Mouse (Mus musculus) bone marrow, adult 2 months (tissue): Measurements from ENCODE around the gene Vmn2r90.

Source experiments
- CTCF ChIP-seq: fragments of 200-500 bp; IDR thresholded peaks from 2 replicates; pipeline ENCODE4 v1.5.1; 2011; ENCODE audit warnings: low read length, control low read depth; ENCODE audit not compliant: control insufficient read depth, insufficient read depth
- POLR2A ChIP-seq: fragments of 200-500 bp; IDR thresholded peaks from 2 replicates; pipeline ENCODE4 v1.6.1; 2011; ENCODE audit warnings: low read depth, mild to moderate bottlenecking, control low read depth, low read length, borderline replicate concordance; ENCODE audit not compliant: control insufficient read depth

DNA sequence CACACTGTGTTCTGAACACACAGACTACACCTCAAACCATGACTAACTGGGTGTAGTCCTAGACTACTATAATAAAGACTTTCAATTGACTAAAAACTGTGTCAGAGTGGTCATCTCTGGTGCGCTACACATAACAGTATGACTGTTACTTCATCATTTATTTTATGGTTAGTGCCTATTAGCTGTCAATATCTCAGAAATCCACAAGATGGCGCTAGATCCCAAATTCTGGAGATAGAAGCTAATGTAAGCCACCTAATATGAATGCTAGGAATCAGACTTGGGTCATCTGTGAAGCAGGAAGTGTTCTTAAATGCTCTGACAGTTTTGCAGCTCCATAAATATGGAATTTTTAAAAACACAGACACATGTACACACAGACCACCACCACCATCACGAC lies 62.9 kb downstream of the Vmn2r90 start:
- TF ChIP-seq CTCF, result peak; percentile 29; the same call in 1 of the 2 replicates
- no peak for TF ChIP-seq POLR2A
